Mouse (Mus musculus): ENCODE data around the gene Ube2dnl1. TPM values are rescaled to one million over a fixed set of nuclear protein-coding genes. Genes with fewer than 3 reads are reported as not detected.

The Ube2dnl1 gene
- not detected in 2 replicates for polyA plus RNA-seq (2012; ENCODE audit: insufficient read depth, insufficient read length, missing spikeins)

DNA sequence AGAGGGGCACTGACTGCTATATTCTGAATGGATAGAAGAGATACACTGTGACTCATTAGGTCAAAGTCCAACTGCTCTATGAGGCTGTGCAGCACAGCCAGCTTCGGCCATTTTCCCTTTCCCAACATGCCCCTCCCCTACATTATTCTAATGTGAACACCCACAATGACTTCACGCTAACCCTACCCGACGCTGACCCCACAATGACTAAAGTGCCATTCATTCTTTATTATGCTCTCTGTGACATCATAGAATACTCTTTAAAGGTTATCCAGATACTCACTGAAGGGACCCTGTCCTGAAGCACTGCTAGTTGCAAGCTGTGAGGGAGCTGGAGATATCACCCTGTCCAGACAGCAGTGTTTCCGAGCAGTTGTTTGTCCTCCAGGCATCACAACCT, at the start of gene Ube2dnl1:
TSS of gene Ube2dnl1 (plus strand) at position 301 of the 400 bp plus-strand sequence.
- no peak within 1 kb of the TSS for H3K27ac ChIP-seq (ENCODE audit: insufficient read depth, low read depth, low read length)
- H3K4me3 ChIP-seq (ENCODE audit: insufficient read depth, low read length), result no peak within 1 kb of the TSS
- no peaks in the 10 kb centered on the region for H3K4me1 ChIP-seq (ENCODE audit: control insufficient read depth, insufficient read depth, low read length)
- TF ChIP-seq POLR2A (IDR thresholded peaks at IDR 0.05; ENCODE audit: borderline replicate concordance, low read depth, low read length) (no peak), CTCF (IDR thresholded peaks at IDR 0.05; ENCODE audit: low read depth, low read length) (no peak)

DNA sequence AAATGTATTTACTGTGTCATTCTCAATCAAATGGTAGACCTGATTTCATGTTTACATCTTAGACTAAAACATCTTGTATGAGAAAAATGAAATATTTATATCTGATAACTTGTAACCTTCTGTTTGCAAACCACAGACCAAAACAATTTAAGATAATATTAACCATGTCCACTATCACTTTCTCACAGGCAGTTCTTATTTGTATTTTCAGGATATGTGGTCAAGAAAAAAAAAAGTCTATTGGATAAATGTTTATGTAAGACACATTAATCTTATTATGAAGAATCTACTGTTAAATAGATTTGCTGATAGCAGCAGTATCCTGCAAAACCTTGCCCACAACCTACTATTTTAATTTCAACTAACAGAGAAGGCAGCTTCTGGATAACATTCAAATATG, 9.3 kb upstream of the Ube2dnl1 start:
- no peak overlapping the region for H3K27ac ChIP-seq (ENCODE audit: insufficient read depth, low read depth, low read length)
- TF ChIP-seq CTCF (IDR thresholded peaks at IDR 0.05; ENCODE audit: low read depth, low read length) (no peak), POLR2A (IDR thresholded peaks at IDR 0.05; ENCODE audit: borderline replicate concordance, low read depth, low read length) (no peak)
- H3K4me1 ChIP-seq (ENCODE audit: control insufficient read depth, insufficient read depth, low read length), result no peaks in the 10 kb centered on the region
- no peak overlapping the region for H3K4me3 ChIP-seq (ENCODE audit: insufficient read depth, low read length)

DNA sequence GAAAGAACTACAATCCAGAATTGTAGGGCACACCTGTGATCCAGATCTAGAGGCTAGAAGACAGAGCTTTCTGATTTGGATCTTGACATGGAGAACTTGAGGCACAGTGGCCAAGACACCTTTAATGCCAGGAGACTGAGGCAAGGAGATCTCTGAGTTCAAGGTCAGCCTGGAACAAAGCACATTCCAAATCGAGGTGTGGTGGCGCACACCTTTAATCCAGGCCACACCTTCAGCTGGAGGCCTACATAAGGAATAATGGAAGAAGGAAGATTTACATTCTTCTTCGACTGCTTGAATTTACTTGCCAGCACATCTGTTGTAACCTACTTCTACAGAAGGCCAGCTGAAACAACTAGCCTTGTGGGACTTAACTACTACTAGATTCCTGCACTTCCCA, 7.3 kb upstream of the Ube2dnl1 start:
- Histone ChIP-seq H3K4me1 (ENCODE audit: control insufficient read depth, insufficient read depth, low read length) (no peaks in the 10 kb centered on the region), H3K27ac (ENCODE audit: insufficient read depth, low read depth, low read length) (no peak overlapping the region), H3K4me3 (ENCODE audit: insufficient read depth, low read length) (no peak overlapping the region)
- TF ChIP-seq CTCF (IDR thresholded peaks at IDR 0.05; ENCODE audit: low read depth, low read length) (no peak), POLR2A (IDR thresholded peaks at IDR 0.05; ENCODE audit: borderline replicate concordance, low read depth, low read length) (no peak)

DNA sequence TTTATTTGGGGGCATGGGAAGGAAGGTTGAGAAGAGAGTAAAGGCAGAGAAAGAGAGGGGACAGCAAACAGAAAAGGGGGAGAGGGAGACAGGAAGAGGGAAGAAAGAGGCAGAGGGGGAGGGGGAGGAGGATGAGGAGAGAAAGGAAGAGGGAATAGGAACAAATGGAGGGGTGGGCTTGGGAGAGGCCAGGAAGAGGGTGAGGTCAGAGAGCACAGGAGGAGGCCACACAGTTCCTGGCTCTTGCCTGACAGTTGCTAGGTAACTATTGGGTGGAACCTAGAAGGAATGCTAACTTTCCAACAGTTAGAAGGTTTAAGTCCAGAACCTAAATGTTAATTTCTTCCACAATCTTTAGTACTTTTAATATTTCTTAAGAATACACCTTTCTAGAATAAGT, 1.4 kb upstream of the Ube2dnl1 start:
- H3K4me1 ChIP-seq (ENCODE audit: control insufficient read depth, insufficient read depth, low read length), result no peaks in the 10 kb centered on the region
- TF ChIP-seq POLR2A (IDR thresholded peaks at IDR 0.05; ENCODE audit: borderline replicate concordance, low read depth, low read length) (no peak), CTCF (IDR thresholded peaks at IDR 0.05; ENCODE audit: low read depth, low read length) (no peak)

DNA sequence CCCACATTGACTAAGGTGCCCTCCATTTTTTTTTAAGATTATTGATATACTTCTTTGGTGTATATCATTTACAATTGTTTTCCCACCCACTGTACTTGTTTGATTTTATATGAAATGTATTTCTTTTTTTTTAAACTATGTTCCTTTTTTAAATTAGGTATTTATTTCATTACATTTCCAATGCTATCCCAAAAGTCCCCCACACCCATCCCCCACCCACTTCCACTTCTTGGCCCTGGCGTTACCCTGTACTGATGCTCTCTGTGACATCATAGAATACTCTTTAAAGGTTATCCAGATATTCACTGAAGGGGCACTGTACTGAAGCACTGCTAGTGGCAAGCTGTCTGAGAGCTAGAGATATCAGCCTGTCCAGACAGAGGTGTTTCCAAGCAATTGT, 2.5 kb downstream of the Ube2dnl1 start, which contains the start of gene Ube2dnl2:
TSS of gene Ube2dnl2 (plus strand) at position 301 of the 400 bp plus-strand sequence.
- Histone ChIP-seq H3K4me1 (ENCODE audit: control insufficient read depth, insufficient read depth, low read length) (no peaks in the 10 kb centered on the region), H3K27ac (ENCODE audit: insufficient read depth, low read depth, low read length) (no peak within 1 kb of the TSS), H3K4me3 (ENCODE audit: insufficient read depth, low read length) (no peak within 1 kb of the TSS)
- TF ChIP-seq CTCF (IDR thresholded peaks at IDR 0.05; ENCODE audit: low read depth, low read length) (no peak), POLR2A (IDR thresholded peaks at IDR 0.05; ENCODE audit: borderline replicate concordance, low read depth, low read length) (no peak)

More for the DNA sequence above, 1.4 kb upstream of the Ube2dnl1 start:
- Histone ChIP-seq H3K27ac (ENCODE audit: insufficient read depth, low read depth, low read length) (no peak overlapping the region), H3K4me3 (ENCODE audit: insufficient read depth, low read length) (no peak overlapping the region)

DNA sequence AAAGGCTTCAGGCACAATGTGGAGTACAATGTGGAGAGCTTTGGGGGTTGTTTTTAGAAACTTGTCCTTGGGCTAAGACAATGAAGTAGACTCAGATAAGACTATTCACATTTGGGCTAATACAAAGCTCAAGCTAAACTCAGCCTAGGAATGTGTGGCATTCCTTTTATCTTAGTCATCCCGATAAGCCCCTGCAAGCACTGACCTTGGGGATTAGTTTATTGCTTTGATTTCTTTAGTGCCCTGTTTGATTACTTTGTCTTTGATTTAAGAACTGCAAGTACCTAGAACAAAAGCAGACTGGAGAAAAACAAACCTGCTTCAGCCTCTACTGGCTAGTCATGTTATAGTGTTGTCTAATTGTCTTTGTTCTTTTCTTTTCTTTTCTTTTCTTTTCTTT, 50.3 kb downstream of the Ube2dnl1 start:
- H3K4me3 ChIP-seq (ENCODE audit: insufficient read depth, low read length), result no peak overlapping the region
- no peak overlapping the region for H3K27ac ChIP-seq (ENCODE audit: insufficient read depth, low read depth, low read length)
- TF ChIP-seq CTCF (IDR thresholded peaks at IDR 0.05; ENCODE audit: low read depth, low read length) (no peak), POLR2A (IDR thresholded peaks at IDR 0.05; ENCODE audit: borderline replicate concordance, low read depth, low read length) (no peak)
- H3K4me1 ChIP-seq (ENCODE audit: control insufficient read depth, insufficient read depth, low read length), result no peaks in the 10 kb centered on the region

Other genes with a start within 250 kb of the Ube2dnl1 start
- not detected in 2 replicates for gene Ube2dnl2, start 2.6 kb downstream of the Ube2dnl1 start, polyA plus RNA-seq (2012; ENCODE audit: insufficient read depth, insufficient read length, missing spikeins)

Data from bone marrow macrophage, adult 2 months (primary cell).